Mouse (Mus musculus) embryonic facial prominence, embryonic 15.5 days (tissue): Measurements from ENCODE around the gene 3110082I17Rik. TPM values are rescaled to one million over a fixed set of nuclear protein-coding genes. Genes with fewer than 3 reads are reported as not detected.

ENCODE experiments used
- ATAC-seq: fragments of 200-750 bp; cut with Nextera tagmentation; 2 replicates; pipeline ENCODE4 v1.8.0; 2017; ENCODE audit warnings: low read depth, moderate TSS enrichment; ENCODE audit not compliant: insufficient number of reproducible peaks, low FRiP score, low TSS enrichment
- H3K27ac ChIP-seq: fragments of 300-500 bp; sonication (generic); replicated peaks from 2 replicates; pipeline ENCODE4 v1.5.1; 2015; ENCODE audit warnings: mild to moderate bottlenecking, inconsistent platforms
- H3K27me3 ChIP-seq: fragments of 300-500 bp; sonication (generic); 2 replicates; pipeline ENCODE4 v1.6.1; 2015; ENCODE audit warnings: inconsistent platforms
- H3K36me3 ChIP-seq: fragments of 300-500 bp; sonication (generic); 2 replicates; pipeline ENCODE4 v1.6.1; 2015; ENCODE audit warnings: mild to moderate bottlenecking, inconsistent platforms
- H3K4me1 ChIP-seq: fragments of 300-500 bp; sonication (generic); 2 replicates; pipeline ENCODE4 v1.6.1; 2015; ENCODE audit warnings: inconsistent platforms
- H3K4me2 ChIP-seq: fragments of 300-500 bp; sonication (generic); replicated peaks from 2 replicates; pipeline ENCODE4 v1.6.1; 2015; ENCODE audit warnings: mild to moderate bottlenecking, inconsistent platforms
- H3K4me3 ChIP-seq: fragments of 300-500 bp; sonication (generic); replicated peaks from 2 replicates; pipeline ENCODE4 v1.5.1; 2015; ENCODE audit warnings: mild to moderate bottlenecking, inconsistent platforms
- H3K9ac ChIP-seq: fragments of 300-500 bp; sonication (generic); 2 replicates; pipeline ENCODE4 v1.6.1; 2015; ENCODE audit warnings: inconsistent platforms
- H3K9me3 ChIP-seq: fragments of 300-500 bp; sonication (generic); replicated peaks from 2 replicates; pipeline ENCODE4 v1.6.1; 2016; ENCODE audit warnings: inconsistent platforms
- WGBS: fragments of 180-500 bp; shearing (Covaris S2); methylation state at CpG from one replicate; pipeline ENCODE4 v1.1.7; 2015; 5-methylcytosine and 5-hydroxymethylcytosine counted together
- polyA plus RNA-seq: library from polyadenylated mRNA; unstranded; fragments of >200 nt; fragmentation: Nextera tagmentation; extraction: Ambion mirVana; gene quantifications from 2 replicates; pipeline ENCODE4 v1.2.1, GENCODE M21; 2015

The 3110082I17Rik gene
- polyA plus RNA-seq, 1 experiment from 2014 or later = 35.8 TPM

GRCm38 (mm10) chr5:139321331-139321730 lies 139.0 kb downstream of the 3110082I17Rik start:
- peaks cover 39% of the 10 kb centered on the region for H3K27me3 ChIP-seq
- H3K4me3 ChIP-seq = no peak overlapping the region
- 73% methylated on average over 6 of the region's 6 CpGs for WGBS
- no peak overlapping the region for H3K9ac ChIP-seq
- no peaks in the 10 kb centered on the region for H3K36me3 ChIP-seq
- ATAC-seq = no peak
- no peak overlapping the region for H3K27ac ChIP-seq
- H3K4me1 ChIP-seq = peaks cover 21% of the 10 kb centered on the region; the same call in 1 of the 2 replicates
- no peaks in the 10 kb centered on the region for H3K9me3 ChIP-seq
- no peak overlapping the region for H3K4me2 ChIP-seq

GRCm38 (mm10) chr5:139320424-139320823 lies 139.9 kb downstream of the 3110082I17Rik start:
- H3K36me3 ChIP-seq = no peaks in the 10 kb centered on the region
- peaks cover 17% of the 10 kb centered on the region; the same call in 1 of the 2 replicates for H3K4me1 ChIP-seq
- H3K27me3 ChIP-seq = peaks cover 30% of the 10 kb centered on the region
- no peak for ATAC-seq
- H3K4me3 ChIP-seq = no peak overlapping the region
- no peak overlapping the region for H3K9ac ChIP-seq
- H3K27ac ChIP-seq = no peak overlapping the region
- H3K4me2 ChIP-seq = no peak overlapping the region
- no peaks in the 10 kb centered on the region for H3K9me3 ChIP-seq
- WGBS = 82% methylated on average over 7 of the region's 7 CpGs

DNA sequence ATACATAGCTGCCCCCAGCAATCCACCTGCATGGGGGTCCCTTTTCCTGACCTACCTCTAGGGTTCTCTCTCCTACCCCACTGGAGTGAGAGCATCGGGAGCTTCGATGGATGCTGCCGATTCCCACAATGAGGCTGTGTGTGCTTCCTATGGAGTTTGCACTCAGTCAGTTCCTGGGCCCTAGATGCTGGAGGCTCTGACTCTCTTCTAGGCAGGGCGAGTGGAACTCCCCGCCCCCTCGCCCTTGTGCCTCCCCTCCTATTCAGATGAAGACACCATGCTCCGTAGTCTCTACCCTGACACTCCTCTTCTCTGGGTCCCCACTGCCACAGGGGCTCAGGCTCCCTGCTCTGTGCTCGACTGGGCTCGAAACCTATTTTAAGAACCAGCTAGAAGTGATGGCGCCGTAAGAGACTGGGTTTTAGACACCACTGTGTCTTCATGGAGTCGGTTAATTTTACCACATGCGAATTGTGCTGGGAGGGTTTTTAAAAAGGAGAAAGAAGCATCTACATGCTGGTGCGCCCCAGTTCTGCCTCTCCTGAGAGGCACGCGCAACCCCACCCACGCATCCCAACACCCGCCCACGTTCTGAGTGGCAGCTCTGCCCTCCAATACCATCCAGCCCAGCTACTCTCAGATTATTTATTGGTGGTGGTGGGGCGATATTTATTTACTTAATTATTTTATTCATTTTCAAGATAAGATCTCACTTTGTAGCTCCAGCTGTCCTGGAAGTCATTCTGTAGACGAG lies 142.4 kb downstream of the 3110082I17Rik start:
- Histone ChIP-seq H3K36me3 (no peaks in the 10 kb centered on the region), H3K27me3 (peaks cover 5% of the 10 kb centered on the region; the same call in 1 of the 2 replicates), H3K9ac (no peak overlapping the region), H3K4me2 (no peak overlapping the region), H3K9me3 (no peaks in the 10 kb centered on the region), H3K4me3 (no peak overlapping the region), H3K27ac (no peak overlapping the region), H3K4me1 (no peaks in the 10 kb centered on the region)
- ATAC-seq = no peak
- 65% methylated on average over 21 of the region's 21 CpGs for WGBS

GRCm38 (mm10) chr5:139316982-139317675 lies 143.2 kb downstream of the 3110082I17Rik start:
- Histone ChIP-seq H3K4me2 (no peak overlapping the region), H3K27me3 (no peaks in the 10 kb centered on the region), H3K36me3 (no peaks in the 10 kb centered on the region), H3K27ac (no peak overlapping the region), H3K9me3 (no peaks in the 10 kb centered on the region), H3K4me3 (no peak overlapping the region), H3K9ac (no peak overlapping the region), H3K4me1 (no peaks in the 10 kb centered on the region)
- no peak for ATAC-seq
- WGBS = 63% methylated on average over 6 of the region's 6 CpGs

- Histone ChIP-seq H3K4me3 (no peak overlapping the region), H3K9me3 (no peaks in the 10 kb centered on the region), H3K4me2 (no peak overlapping the region), H3K27me3 (no peaks in the 10 kb centered on the region), H3K36me3 (no peaks in the 10 kb centered on the region), H3K9ac (no peak overlapping the region), H3K27ac (no peak overlapping the region), H3K4me1 (no peaks in the 10 kb centered on the region)
- ATAC-seq = no peak
- 85% methylated on average over 12 of the region's 12 CpGs for WGBS
Observed at GRCm38 (mm10) chr5:139314941-139315642, 145.2 kb downstream of the 3110082I17Rik start.

DNA sequence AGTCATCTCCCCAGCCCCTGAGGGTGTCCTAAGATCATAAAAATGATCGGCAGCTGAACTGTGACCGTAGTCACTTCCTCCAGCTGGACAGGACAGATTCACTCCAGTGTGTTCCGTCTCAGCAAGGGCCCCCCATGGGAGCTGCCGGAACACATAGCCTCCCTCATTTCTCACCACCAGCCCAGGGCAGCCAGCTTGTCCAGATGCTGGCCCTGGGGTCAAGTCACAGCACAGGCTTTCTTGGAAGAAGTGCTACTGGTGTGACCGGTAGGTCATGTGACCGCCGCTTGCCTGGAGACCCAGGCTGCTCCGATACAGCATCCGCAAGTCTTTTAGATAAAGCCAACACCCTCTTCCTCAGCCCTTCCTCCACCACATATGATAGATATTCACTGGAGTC lies 146.8 kb downstream of the 3110082I17Rik start:
- Histone ChIP-seq H3K9ac (no peak overlapping the region), H3K4me3 (no peak overlapping the region), H3K27ac (no peak overlapping the region), H3K36me3 (no peaks in the 10 kb centered on the region), H3K4me1 (no peaks in the 10 kb centered on the region), H3K4me2 (no peak overlapping the region), H3K9me3 (no peaks in the 10 kb centered on the region), H3K27me3 (no peaks in the 10 kb centered on the region)
- ATAC-seq = no peak
- 72% methylated on average over 9 of the region's 9 CpGs for WGBS

- Histone ChIP-seq H3K36me3 (no peaks in the 10 kb centered on the region), H3K4me2 (no peak overlapping the region), H3K27ac (no peak overlapping the region), H3K9me3 (no peaks in the 10 kb centered on the region), H3K4me3 (no peak overlapping the region), H3K27me3 (no peaks in the 10 kb centered on the region), H3K4me1 (no peaks in the 10 kb centered on the region), H3K9ac (no peak overlapping the region)
- no peak for ATAC-seq
- 83% methylated on average over 9 of the region's 9 CpGs for WGBS
Observed at GRCm38 (mm10) chr5:139311822-139312221, 148.5 kb downstream of the 3110082I17Rik start.

GRCm38 (mm10) chr5:139310477-139310876 lies 149.8 kb downstream of the 3110082I17Rik start:
- Histone ChIP-seq H3K9me3 (no peaks in the 10 kb centered on the region), H3K4me2 (no peak overlapping the region), H3K9ac (no peak overlapping the region), H3K27me3 (no peaks in the 10 kb centered on the region), H3K4me1 (no peaks in the 10 kb centered on the region), H3K4me3 (no peak overlapping the region), H3K27ac (no peak overlapping the region), H3K36me3 (no peaks in the 10 kb centered on the region)
- no peak for ATAC-seq
- 83% methylated on average over 4 of the region's 4 CpGs for WGBS

GRCm38 (mm10) chr5:139309946-139310345 lies 150.4 kb downstream of the 3110082I17Rik start:
- Histone ChIP-seq H3K27me3 (no peaks in the 10 kb centered on the region), H3K9me3 (no peaks in the 10 kb centered on the region), H3K4me2 (no peak overlapping the region), H3K27ac (no peak overlapping the region), H3K9ac (no peak overlapping the region), H3K4me3 (no peak overlapping the region), H3K36me3 (no peaks in the 10 kb centered on the region), H3K4me1 (no peaks in the 10 kb centered on the region)
- ATAC-seq = no peak
- 61% methylated on average over 3 of the region's 3 CpGs for WGBS
